Mouse (Mus musculus): ENCODE results near the gene Stx11.

Gene Stx11

GRCm38 (mm10) chr10:12911981-12912530 is 52.0 kb downstream of the Stx11 start:
- peak; percentile 27 to 30 for DNase-seq

DNA sequence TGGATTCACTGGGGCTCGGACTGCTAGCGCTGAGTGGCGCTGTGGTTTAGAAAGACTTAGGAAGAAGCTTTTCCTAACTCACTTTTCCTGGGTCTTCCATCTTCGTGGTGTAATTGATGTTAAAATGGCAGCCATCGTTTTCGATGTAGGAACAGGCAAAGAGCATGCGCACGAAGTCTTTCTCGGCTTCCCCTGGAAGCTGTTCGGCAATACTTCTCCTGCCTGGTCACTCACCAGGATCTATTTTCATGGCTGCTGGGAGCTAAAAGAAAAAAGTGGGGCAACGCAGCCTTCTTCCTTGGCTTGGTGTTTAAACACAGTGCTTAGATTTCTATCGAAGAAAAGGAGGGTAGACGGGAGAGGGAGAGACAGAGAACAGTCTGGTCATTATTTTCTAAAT is 52.6 kb downstream of the Stx11 start:
- no peak for DNase-seq

DNA sequence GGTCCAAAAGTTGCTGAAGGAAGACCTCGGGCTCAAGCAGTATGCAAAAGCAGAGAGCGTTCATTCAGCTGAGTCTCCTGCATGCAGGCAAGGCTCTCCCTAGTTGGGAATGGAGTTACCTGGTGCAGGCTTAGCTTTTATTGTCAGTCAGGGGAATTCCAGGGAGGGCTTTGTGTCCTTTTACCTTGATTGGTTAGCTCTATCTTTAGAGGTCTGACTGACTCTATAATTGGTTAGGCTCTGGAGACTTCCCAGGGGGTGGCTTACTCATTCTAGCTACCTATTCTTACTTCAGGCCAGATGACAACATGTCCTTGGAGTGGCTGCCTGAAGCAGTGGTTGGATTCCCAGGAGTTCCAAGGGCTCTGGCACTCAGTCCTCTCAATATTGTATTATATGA is 54.2 kb downstream of the Stx11 start:
- no peak for DNase-seq

DNA sequence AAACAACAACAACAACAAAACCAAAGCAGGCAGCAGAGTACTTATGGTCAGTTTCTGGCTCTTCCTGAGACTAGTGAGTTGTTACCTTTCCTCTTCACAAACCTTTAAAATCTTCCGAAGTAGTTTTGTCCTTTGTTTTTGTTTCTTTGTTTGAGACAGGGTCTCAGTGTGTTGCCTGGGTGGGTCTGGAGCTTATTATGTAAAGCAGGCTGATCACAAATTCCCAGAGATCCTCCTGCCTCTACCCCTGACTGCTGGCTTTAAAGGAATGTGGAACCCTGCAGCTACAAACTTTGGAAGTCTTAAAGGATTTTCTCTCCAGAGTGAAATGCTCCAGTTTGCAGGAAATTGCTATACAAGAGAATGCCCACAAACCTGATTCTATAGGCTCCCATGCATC is 54.9 kb downstream of the Stx11 start:
- DNase-seq, result no peak

- no peak for DNase-seq
These were observed 60.0 kb downstream of the Stx11 start for GRCm38 (mm10) chr10:12904140-12904528.

DNA sequence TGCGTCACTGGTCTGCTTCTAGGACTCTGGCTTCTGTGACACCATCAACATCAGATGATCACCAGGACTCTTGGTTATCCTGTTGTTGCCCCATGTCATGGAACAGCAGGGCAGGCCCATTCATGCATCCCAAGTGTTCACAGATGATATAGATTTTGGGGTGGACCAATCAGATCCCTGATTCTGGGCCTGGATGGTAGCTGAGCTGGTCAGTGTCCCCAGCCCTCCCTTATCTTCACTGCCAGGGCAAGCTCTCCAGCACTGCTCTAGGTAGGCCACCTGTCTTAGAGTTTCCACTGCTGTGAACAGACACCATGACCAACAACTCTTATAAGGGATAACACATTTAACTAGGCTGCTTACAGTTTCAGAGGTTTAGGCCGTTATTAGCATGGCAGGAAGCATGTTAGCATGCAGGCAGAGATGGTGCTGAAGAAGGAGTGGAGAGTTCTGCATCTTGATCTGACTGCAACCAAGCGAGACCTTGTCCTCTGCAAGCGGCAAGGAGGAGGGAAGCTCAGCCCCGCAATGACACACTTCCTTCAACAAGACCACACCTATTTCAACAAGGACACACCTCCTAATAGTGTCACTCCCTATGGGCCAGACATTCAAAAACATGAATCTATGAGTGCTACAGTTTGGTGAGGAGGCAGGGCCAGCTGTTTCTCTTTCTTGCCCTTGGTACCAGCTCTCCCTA is 60.5 kb downstream of the Stx11 start:
- DNase-seq, result no peak

- no peak for DNase-seq
These were observed 64.2 kb downstream of the Stx11 start for GRCm38 (mm10) chr10:12899901-12900300.

GRCm38 (mm10) chr10:12893339-12893738 is 70.8 kb downstream of the Stx11 start:
- no peak for DNase-seq

- DNase-seq, result peak; percentile 7 to 12
These were observed 75.7 kb downstream of the Stx11 start for GRCm38 (mm10) chr10:12888373-12888772.
